Mouse (Mus musculus) mesoderm, embryonic 11.5 days (tissue): ENCODE data around the gene Prkcz.

Source experiments
- DNase-seq: peaks from one replicate; pipeline ENCODE4 v3.0.0-alpha.2; 2012; ENCODE audit warnings: low read depth, low spot score

Gene Prkcz

GRCm38 (mm10) chr4:155315031-155315430, 46.1 kb downstream of the Prkcz start:
- DNase-seq: no peak

- DNase-seq: no peak
These were observed 52.5 kb downstream of the Prkcz start for GRCm38 (mm10) chr4:155308679-155309078.

- peak; percentile 92 for DNase-seq
These were observed 53.1 kb downstream of the Prkcz start for GRCm38 (mm10) chr4:155308068-155308467.

- DNase-seq: no peak
These were observed 53.6 kb downstream of the Prkcz start for GRCm38 (mm10) chr4:155307591-155307990.

GRCm38 (mm10) chr4:155306356-155307242, 54.6 kb downstream of the Prkcz start:
- no peak for DNase-seq

- no peak for DNase-seq
These were observed 55.6 kb downstream of the Prkcz start for GRCm38 (mm10) chr4:155305531-155306031.

- DNase-seq: no peak
These were observed 56.6 kb downstream of the Prkcz start for GRCm38 (mm10) chr4:155304508-155305096.

- no peak for DNase-seq
These were observed 59.2 kb downstream of the Prkcz start for GRCm38 (mm10) chr4:155301965-155302364.

- DNase-seq: no peak
These were observed 60.1 kb downstream of the Prkcz start for GRCm38 (mm10) chr4:155301098-155301447.

- no peak for DNase-seq
These were observed 60.6 kb downstream of the Prkcz start for GRCm38 (mm10) chr4:155300421-155301097.

GRCm38 (mm10) chr4:155298826-155299225, 62.3 kb downstream of the Prkcz start:
- no peak for DNase-seq

- no peak for DNase-seq
These were observed 64.1 kb downstream of the Prkcz start for GRCm38 (mm10) chr4:155297057-155297456.

GRCm38 (mm10) chr4:155295996-155296395, 65.2 kb downstream of the Prkcz start:
- no peak for DNase-seq

- no peak for DNase-seq
These were observed 66.1 kb downstream of the Prkcz start for GRCm38 (mm10) chr4:155295026-155295590.

- no peak for DNase-seq
These were observed 66.8 kb downstream of the Prkcz start for GRCm38 (mm10) chr4:155294381-155294780.

- no peak for DNase-seq
These were observed 68.3 kb downstream of the Prkcz start for GRCm38 (mm10) chr4:155292863-155293262.

- no peak for DNase-seq
These were observed 71.1 kb downstream of the Prkcz start for GRCm38 (mm10) chr4:155290045-155290444.

GRCm38 (mm10) chr4:155288586-155288985, 72.6 kb downstream of the Prkcz start:
- DNase-seq: no peak

GRCm38 (mm10) chr4:155287713-155288112, 73.4 kb downstream of the Prkcz start:
- DNase-seq: no peak

- no peak for DNase-seq
These were observed 75.1 kb downstream of the Prkcz start for GRCm38 (mm10) chr4:155286090-155286489.

GRCm38 (mm10) chr4:155284521-155285379, 76.4 kb downstream of the Prkcz start:
- DNase-seq: no peak
